Comparison of ENCODE assay signal across 20 mouse cellular contexts in genomic region chr4:119453128-119453527, GRCm38 (mm10). TPM values are rescaled to one million over a fixed set of nuclear protein-coding genes. Genes with fewer than 3 reads are reported as not detected.
DNase-seq lines count a peak whose midpoint lies in the region; ATAC-seq and TF ChIP-seq lines count a peak whose summit lies in the region.
"Had no signal": no experiment of that assay in that cellular context is flagged by ENCODE, and none has a peak within 500 bp of the region (broad histone marks: within the 10 kb centered on the region; RNA-seq: fewer than 3 reads in every experiment).

No protein-coding gene starts in this region.

- H3K9ac ChIP-seq in neural tube, embryonic 13.5 days: no peak overlapping the region
- no peak overlapping the region for H3K9ac ChIP-seq in hindbrain, embryonic 12.5 days
- no peak overlapping the region for H3K9ac ChIP-seq in midbrain, embryonic 11.5 days (ENCODE audit: low read length)
- H3K9ac ChIP-seq in liver, postnatal 0 days (replicated peaks): no peak overlapping the region
- H3K9ac ChIP-seq: embryonic facial prominence, embryonic 12.5 days; kidney, embryonic 15.5 days had no signal

- H3K27ac ChIP-seq in neural tube, embryonic 13.5 days (replicated peaks): peak overlapping the region; percentile 61
- H3K27ac ChIP-seq in hindbrain, embryonic 12.5 days: peak overlapping the region; percentile 73
- H3K27ac ChIP-seq in midbrain, embryonic 11.5 days (ENCODE audit: low read depth, low read length): no peak overlapping the region
- H3K27ac ChIP-seq in liver, postnatal 0 days (ENCODE audit: low read depth): no peak overlapping the region
- H3K27ac ChIP-seq: embryonic facial prominence, embryonic 12.5 days; kidney, embryonic 15.5 days; limb, embryonic 10.5 days had no signal

- DNase-seq in neural tube, embryonic 10.5 days (ENCODE audit: extremely low spot score, low spot score): no peak
- DNase-seq in midbrain, embryonic 11.5 days (ENCODE audit: low spot score, missing footprints): no peak
- DNase-seq in liver, postnatal 0 days: no peak
- DNase-seq in layer of hippocampus, adult 18-20 months (ENCODE audit: low spot score in 2 of 2): no peak
- no peak for DNase-seq in layer of hippocampus, adult 11-12 months (ENCODE audit: low spot score)
- DNase-seq: adrenal gland, postnatal 36 days; cerebellum, adult 9-10 months; heart, adult 18-20 months; heart, postnatal 36 days; right cerebral cortex, postnatal 14 days; thymus, postnatal 14 days had no signal

- H3K36me3 ChIP-seq in neural tube, embryonic 13.5 days: no peaks in the 10 kb centered on the region
- no peaks in the 10 kb centered on the region for H3K36me3 ChIP-seq in hindbrain, embryonic 12.5 days
- H3K36me3 ChIP-seq in midbrain, embryonic 11.5 days (ENCODE audit: control insufficient read depth, insufficient read depth, low read length): no peaks in the 10 kb centered on the region
- H3K36me3 ChIP-seq in liver, postnatal 0 days (replicated peaks; ENCODE audit: insufficient read depth, low read length): no peaks in the 10 kb centered on the region
- H3K36me3 ChIP-seq: embryonic facial prominence, embryonic 12.5 days; kidney, embryonic 15.5 days; limb, embryonic 10.5 days had no signal

- no peak for TF ChIP-seq CTCF in liver, postnatal 0 days (IDR thresholded peaks at IDR 0.05; ENCODE audit: low read depth)

- no peak for TF ChIP-seq EP300 in liver, postnatal 0 days (IDR thresholded peaks at IDR 0.05; ENCODE audit: low read depth)

- no peak overlapping the region for H3K4me2 ChIP-seq in neural tube, embryonic 13.5 days
- no peak overlapping the region for H3K4me2 ChIP-seq in hindbrain, embryonic 12.5 days (replicated peaks)
- no peak overlapping the region for H3K4me2 ChIP-seq in midbrain, embryonic 11.5 days
- no peak overlapping the region for H3K4me2 ChIP-seq in liver, postnatal 0 days (ENCODE audit: low read depth, low read length)
- H3K4me2 ChIP-seq: embryonic facial prominence, embryonic 12.5 days; kidney, embryonic 15.5 days; liver, embryonic 11.5 days had no signal

- ATAC-seq in neural tube, embryonic 13.5 days (ENCODE audit: low read depth): 0 out of 2 replicates have a peak, but pooled peaks have one; percentile 22
- 0 out of 2 replicates have a peak, but pooled peaks have one; percentile 8 for ATAC-seq in hindbrain, embryonic 12.5 days (ENCODE audit: low FRiP score)
- 0 out of 2 replicates have a peak, but pooled peaks have one; percentile 24 for ATAC-seq in midbrain, embryonic 11.5 days (ENCODE audit: low FRiP score)
- ATAC-seq in liver, postnatal 0 days: no peak
- ATAC-seq: intestine, embryonic 16.5 days had no signal

- H3K4me1 ChIP-seq in neural tube, embryonic 13.5 days (replicated peaks): peaks cover 11% of the 10 kb centered on the region
- H3K4me1 ChIP-seq in hindbrain, embryonic 12.5 days: peaks cover 9% of the 10 kb centered on the region
- H3K4me1 ChIP-seq in midbrain, embryonic 11.5 days (ENCODE audit: control insufficient read depth, insufficient read depth, low read length): peaks cover 4% of the 10 kb centered on the region
- no peaks in the 10 kb centered on the region for H3K4me1 ChIP-seq in liver, postnatal 0 days (ENCODE audit: insufficient read depth)

- no peaks in the 10 kb centered on the region for H3K27me3 ChIP-seq in neural tube, embryonic 13.5 days
- no peaks in the 10 kb centered on the region for H3K27me3 ChIP-seq in hindbrain, embryonic 12.5 days
- no peaks in the 10 kb centered on the region for H3K27me3 ChIP-seq in midbrain, embryonic 11.5 days (ENCODE audit: control insufficient read depth, insufficient read depth, low read length)
- no peaks in the 10 kb centered on the region for H3K27me3 ChIP-seq in liver, postnatal 0 days (ENCODE audit: insufficient read depth, low read length)
- H3K27me3 ChIP-seq: embryonic facial prominence, embryonic 12.5 days; kidney, embryonic 15.5 days had no signal

- H3K4me3 ChIP-seq in neural tube, embryonic 13.5 days: no peak overlapping the region
- H3K4me3 ChIP-seq in hindbrain, embryonic 12.5 days: no peak overlapping the region
- H3K4me3 ChIP-seq in midbrain, embryonic 11.5 days (ENCODE audit: low read depth, low read length): no peak overlapping the region
- no peak overlapping the region for H3K4me3 ChIP-seq in liver, postnatal 0 days (ENCODE audit: low read depth, low read length)
- H3K4me3 ChIP-seq: embryonic facial prominence, embryonic 12.5 days; kidney, embryonic 15.5 days; limb, embryonic 10.5 days had no signal

- H3K9me3 ChIP-seq in neural tube, embryonic 13.5 days: no peaks in the 10 kb centered on the region
- no peaks in the 10 kb centered on the region for H3K9me3 ChIP-seq in hindbrain, embryonic 12.5 days (replicated peaks)
- no peaks in the 10 kb centered on the region for H3K9me3 ChIP-seq in midbrain, embryonic 11.5 days (ENCODE audit: control insufficient read depth, low read length)
- H3K9me3 ChIP-seq in liver, postnatal 0 days (ENCODE audit: low read length): no peaks in the 10 kb centered on the region
- H3K9me3 ChIP-seq: embryonic facial prominence, embryonic 12.5 days; kidney, embryonic 15.5 days; limb, embryonic 10.5 days had no signal

- 67% methylated on average over 5 of the region's 5 CpGs for WGBS in neural tube, embryonic 13.5 days
- WGBS in hindbrain, embryonic 12.5 days: 67% methylated on average over 5 of the region's 5 CpGs
- WGBS in midbrain, embryonic 11.5 days: 68% methylated on average over 5 of the region's 5 CpGs
- WGBS in liver, postnatal 0 days (ENCODE audit: insufficient replicate concordance): 64% methylated on average over 5 of the region's 5 CpGs

RNA-seq across cellular contexts. Expression of gene Zmynd12, which starts 30.5 kb away (rescaled TPM):
- polyA plus RNA-seq in neural tube, embryonic 13.5 days (2015; fragmentation: Nextera tagmentation; extraction: Ambion mirVana): 0.50 TPM in 1 of 2 replicates, not detected in the other
- polyA plus RNA-seq in hindbrain, embryonic 12.5 days (2016; fragmentation: Nextera tagmentation; extraction: Ambion mirVana): 0.23 and 0.55 TPM in 2 replicates
- polyA plus RNA-seq in midbrain, embryonic 11.5 days (2014; fragmentation: Nextera tagmentation; extraction: Ambion mirVana): 0.41 TPM in 1 of 2 replicates, not detected in the other
- 1.3 TPM in 2 replicates for polyA plus RNA-seq in liver, postnatal 0 days (2015; fragmentation: Nextera tagmentation; extraction: Ambion mirVana)
- total RNA-seq in layer of hippocampus, adult 18-20 months (2021): under 1 TPM; 0.30 to 0.50 TPM
- total RNA-seq: ES-E14; heart, adult 18-20 months; heart, postnatal 36 days; megakaryocyte progenitor cell, adult 5-6 weeks had no signal
- polyA plus RNA-seq: limb, embryonic 10.5 days; liver, embryonic 11.5 days had no signal

RNA-seq across cellular contexts. Expression of gene Ppcs, which starts 30.9 kb away (rescaled TPM):
- polyA plus RNA-seq in neural tube, embryonic 13.5 days (2015; fragmentation: Nextera tagmentation; extraction: Ambion mirVana): 21.9 and 23.3 TPM in 2 replicates
- polyA plus RNA-seq in hindbrain, embryonic 12.5 days (2016; fragmentation: Nextera tagmentation; extraction: Ambion mirVana): 24.3 and 24.5 TPM in 2 replicates
- polyA plus RNA-seq in midbrain, embryonic 11.5 days (2014; fragmentation: Nextera tagmentation; extraction: Ambion mirVana): 21.6 and 22.1 TPM in 2 replicates
- polyA plus RNA-seq in liver, postnatal 0 days (2015; fragmentation: Nextera tagmentation; extraction: Ambion mirVana): 33.0 and 37.0 TPM in 2 replicates
- 1 to 10 TPM; 4.9 TPM for total RNA-seq in layer of hippocampus, adult 18-20 months (2021)

RNA-seq across cellular contexts. Expression of gene Ccdc30, which starts 37.8 kb away (rescaled TPM):
- 17.3 and 17.9 TPM in 2 replicates for polyA plus RNA-seq in neural tube, embryonic 13.5 days (2015; fragmentation: Nextera tagmentation; extraction: Ambion mirVana)
- polyA plus RNA-seq in hindbrain, embryonic 12.5 days (2016; fragmentation: Nextera tagmentation; extraction: Ambion mirVana): 15.7 and 16.2 TPM in 2 replicates
- 8.8 and 10.4 TPM in 2 replicates for polyA plus RNA-seq in midbrain, embryonic 11.5 days (2014; fragmentation: Nextera tagmentation; extraction: Ambion mirVana)
- 2.4 and 2.9 TPM in 2 replicates for polyA plus RNA-seq in liver, postnatal 0 days (2015; fragmentation: Nextera tagmentation; extraction: Ambion mirVana)
- 10 to 100 TPM; 23.5 to 24.0 TPM for total RNA-seq in layer of hippocampus, adult 18-20 months (2021)

RNA-seq across cellular contexts. Expression of gene Rimkla, which starts 39.3 kb away (rescaled TPM):
- polyA plus RNA-seq in neural tube, embryonic 13.5 days (2015; fragmentation: Nextera tagmentation; extraction: Ambion mirVana): 26.3 and 28.7 TPM in 2 replicates
- polyA plus RNA-seq in hindbrain, embryonic 12.5 days (2016; fragmentation: Nextera tagmentation; extraction: Ambion mirVana): 10.6 and 11.1 TPM in 2 replicates
- polyA plus RNA-seq in midbrain, embryonic 11.5 days (2014; fragmentation: Nextera tagmentation; extraction: Ambion mirVana): 6.7 and 7.4 TPM in 2 replicates
- not detected in 2 replicates for polyA plus RNA-seq in liver, postnatal 0 days (2015; fragmentation: Nextera tagmentation; extraction: Ambion mirVana)
- total RNA-seq in layer of hippocampus, adult 18-20 months (2021): 10 to 100 TPM; 12.1 to 12.4 TPM
- total RNA-seq: megakaryocyte progenitor cell, adult 5-6 weeks had no signal

Comparison
In these comparisons a context has a peak if more than half of its experiments do, and no peak if none do; other contexts are left out.
1. H3K27ac ChIP-seq: peak in neural tube, embryonic 13.5 days (single experiment) and hindbrain, embryonic 12.5 days (single experiment); none in midbrain, embryonic 11.5 days (single experiment) and liver, postnatal 0 days (single experiment).